Mouse (Mus musculus) liver, embryonic 12.5 days (tissue): ENCODE data around the gene Evc2. TPM values are rescaled to one million over a fixed set of nuclear protein-coding genes. Genes with fewer than 3 reads are reported as not detected.
A peak's percentile ranks its signal among the peaks of the same experiment; 100 is the strongest.

Source experiments
- ATAC-seq: fragments of 200-750 bp; cut with Nextera tagmentation; 2 replicates; pipeline ENCODE4 v1.8.0; 2017; ENCODE audit warnings: moderate number of reproducible peaks, mild to moderate bottlenecking, moderate library complexity
- H3K27ac ChIP-seq: fragments of 300-500 bp; sonication (generic); 2 replicates; pipeline ENCODE4 v1.5.1; 2016; ENCODE audit warnings: mild to moderate bottlenecking
- H3K27me3 ChIP-seq: fragments of 300-500 bp; sonication (generic); replicated peaks from 2 replicates; pipeline ENCODE4 v1.6.1; 2016; ENCODE audit warnings: mild to moderate bottlenecking, moderate library complexity
- H3K36me3 ChIP-seq: fragments of 300-500 bp; sonication (generic); 2 replicates; pipeline ENCODE4 v1.6.1; 2016; ENCODE audit warnings: mild to moderate bottlenecking, moderate library complexity
- H3K4me1 ChIP-seq: fragments of 300-500 bp; sonication (generic); 2 replicates; pipeline ENCODE4 v1.6.1; 2016
- H3K4me2 ChIP-seq: fragments of 300-500 bp; sonication (generic); 2 replicates; pipeline ENCODE4 v1.6.1; 2016; ENCODE audit warnings: mild to moderate bottlenecking, moderate library complexity
- H3K4me3 ChIP-seq: fragments of 300-500 bp; sonication (generic); 2 replicates; pipeline ENCODE4 v1.5.1; 2016; ENCODE audit warnings: mild to moderate bottlenecking, moderate library complexity
- H3K9ac ChIP-seq: fragments of 300-500 bp; sonication (generic); 2 replicates; pipeline ENCODE4 v1.6.1; 2016; ENCODE audit warnings: mild to moderate bottlenecking, moderate library complexity
- H3K9me3 ChIP-seq: fragments of 300-500 bp; sonication (generic); replicated peaks from 2 replicates; pipeline ENCODE4 v1.6.1; 2016; ENCODE audit warnings: mild to moderate bottlenecking, moderate library complexity
- WGBS: fragments of 180-500 bp; shearing (Covaris S2); methylation state at CpG from one replicate; pipeline ENCODE4 v1.1.7; 2016; ENCODE audit not compliant: insufficient replicate concordance; 5-methylcytosine and 5-hydroxymethylcytosine counted together
- polyA plus RNA-seq: library from polyadenylated mRNA; unstranded; fragments of >200 nt; fragmentation: Nextera tagmentation; extraction: Ambion mirVana; gene quantifications from 2 replicates; pipeline ENCODE4 v1.2.1, GENCODE M21; 2016

The Evc2 gene
- 5.1 and 5.8 TPM in 2 replicates for polyA plus RNA-seq

- 3% methylated on average over 27 of the region's 27 CpGs for WGBS
- H3K27ac ChIP-seq: no peak within 1 kb of the TSS
Measured at GRCm38 (mm10) chr5:37338288-37338687, at the start of gene Evc2. Gene Evc2 (plus strand): TSS chr5:37338499.

GRCm38 (mm10) chr5:37289236-37289635, 49.1 kb upstream of the Evc2 start:
- H3K27me3 ChIP-seq: no peaks in the 10 kb centered on the region
- no peaks in the 10 kb centered on the region for H3K4me1 ChIP-seq
- ATAC-seq: no peak
- no peak overlapping the region for H3K27ac ChIP-seq
- WGBS: 16% methylated on average over 3 of the region's 3 CpGs
- H3K36me3 ChIP-seq: no peaks in the 10 kb centered on the region
- H3K9me3 ChIP-seq: no peaks in the 10 kb centered on the region
- no peak overlapping the region for H3K9ac ChIP-seq
- no peak overlapping the region for H3K4me2 ChIP-seq
- no peak overlapping the region for H3K4me3 ChIP-seq

More at GRCm38 (mm10) chr5:37338288-37338687, at the start of gene Evc2:
- peaks cover 44% of the 10 kb centered on the region for H3K27me3 ChIP-seq
- no peaks in the 10 kb centered on the region for H3K36me3 ChIP-seq
- peak within 1 kb of the TSS; percentile 73 for H3K4me2 ChIP-seq
- H3K4me3 ChIP-seq: peak within 1 kb of the TSS; percentile 58
- peak within 1 kb of the TSS; percentile 55; the same call in 1 of the 2 replicates for H3K9ac ChIP-seq
- no peaks in the 10 kb centered on the region for H3K9me3 ChIP-seq
- peaks cover 20% of the 10 kb centered on the region for H3K4me1 ChIP-seq
- peak; percentile 57 for ATAC-seq

- Histone ChIP-seq H3K36me3 (no peaks in the 10 kb centered on the region), H3K9me3 (no peaks in the 10 kb centered on the region), H3K4me3 (no peak overlapping the region), H3K27ac (no peak overlapping the region), H3K4me2 (no peak overlapping the region), H3K4me1 (no peaks in the 10 kb centered on the region), H3K27me3 (no peaks in the 10 kb centered on the region), H3K9ac (no peak overlapping the region)
- 43% methylated on average over 9 of the region's 9 CpGs for WGBS
- no peak for ATAC-seq
Measured at GRCm38 (mm10) chr5:37290983-37291382, 47.3 kb upstream of the Evc2 start.

GRCm38 (mm10) chr5:37296717-37297116, 41.6 kb upstream of the Evc2 start:
- no peak for ATAC-seq
- no peaks in the 10 kb centered on the region for H3K27me3 ChIP-seq
- H3K9ac ChIP-seq: no peak overlapping the region
- no peaks in the 10 kb centered on the region for H3K36me3 ChIP-seq
- no peak overlapping the region for H3K4me3 ChIP-seq
- H3K4me2 ChIP-seq: no peak overlapping the region
- 60% methylated on average over 10 of the region's 10 CpGs for WGBS
- no peaks in the 10 kb centered on the region for H3K4me1 ChIP-seq
- H3K9me3 ChIP-seq: no peaks in the 10 kb centered on the region
- H3K27ac ChIP-seq: no peak overlapping the region

GRCm38 (mm10) chr5:37298370-37298769, 39.9 kb upstream of the Evc2 start:
- H3K9me3 ChIP-seq: no peaks in the 10 kb centered on the region
- H3K36me3 ChIP-seq: no peaks in the 10 kb centered on the region
- no peaks in the 10 kb centered on the region for H3K27me3 ChIP-seq
- ATAC-seq: no peak
- no peak overlapping the region for H3K9ac ChIP-seq
- no peak overlapping the region for H3K4me2 ChIP-seq
- 16% methylated on average over 7 of the region's 7 CpGs for WGBS
- no peaks in the 10 kb centered on the region for H3K4me1 ChIP-seq
- no peak overlapping the region for H3K27ac ChIP-seq
- H3K4me3 ChIP-seq: no peak overlapping the region

GRCm38 (mm10) chr5:37310026-37310425, 28.3 kb upstream of the Evc2 start:
- 75% methylated on average over 9 of the region's 9 CpGs for WGBS

GRCm38 (mm10) chr5:37312980-37313722, 25.1 kb upstream of the Evc2 start:
- Histone ChIP-seq H3K9me3 (no peaks in the 10 kb centered on the region), H3K36me3 (no peaks in the 10 kb centered on the region), H3K9ac (no peak overlapping the region), H3K27me3 (no peaks in the 10 kb centered on the region), H3K4me3 (no peak overlapping the region), H3K4me1 (no peaks in the 10 kb centered on the region), H3K27ac (no peak overlapping the region), H3K4me2 (no peak overlapping the region)
- WGBS: 68% methylated on average over 12 of the region's 12 CpGs
- no peak for ATAC-seq

More at GRCm38 (mm10) chr5:37310026-37310425, 28.3 kb upstream of the Evc2 start:
- H3K9ac ChIP-seq: no peak overlapping the region
- no peaks in the 10 kb centered on the region for H3K9me3 ChIP-seq
- H3K27ac ChIP-seq: no peak overlapping the region
- no peaks in the 10 kb centered on the region for H3K27me3 ChIP-seq
- H3K36me3 ChIP-seq: no peaks in the 10 kb centered on the region
- no peak for ATAC-seq
- H3K4me1 ChIP-seq: no peaks in the 10 kb centered on the region
- no peak overlapping the region for H3K4me3 ChIP-seq
- H3K4me2 ChIP-seq: no peak overlapping the region

GRCm38 (mm10) chr5:37318715-37319114, 19.6 kb upstream of the Evc2 start:
- 66% methylated on average over 6 of the region's 6 CpGs for WGBS
- H3K27me3 ChIP-seq: no peaks in the 10 kb centered on the region
- no peak overlapping the region for H3K9ac ChIP-seq
- ATAC-seq: no peak
- H3K27ac ChIP-seq: no peak overlapping the region
- H3K4me1 ChIP-seq: no peaks in the 10 kb centered on the region
- no peaks in the 10 kb centered on the region for H3K36me3 ChIP-seq
- H3K9me3 ChIP-seq: no peaks in the 10 kb centered on the region
- no peak overlapping the region for H3K4me3 ChIP-seq
- no peak overlapping the region for H3K4me2 ChIP-seq

- Histone ChIP-seq H3K27me3 (no peaks in the 10 kb centered on the region), H3K4me3 (no peak overlapping the region), H3K9ac (no peak overlapping the region), H3K9me3 (no peaks in the 10 kb centered on the region), H3K36me3 (0 out of 2 replicates have a peak, but pooled peaks cover 3% of the 10 kb centered on the region), H3K4me2 (no peak overlapping the region), H3K4me1 (no peaks in the 10 kb centered on the region), H3K27ac (no peak overlapping the region)
- WGBS: 53% methylated on average over 3 of the region's 3 CpGs
- ATAC-seq: no peak
Measured at GRCm38 (mm10) chr5:37320174-37320573, 18.1 kb upstream of the Evc2 start.

GRCm38 (mm10) chr5:37320761-37321160, 17.5 kb upstream of the Evc2 start:
- no peak overlapping the region for H3K9ac ChIP-seq
- H3K4me3 ChIP-seq: no peak overlapping the region
- no peak overlapping the region for H3K27ac ChIP-seq
- H3K36me3 ChIP-seq: peaks cover 9% of the 10 kb centered on the region; the same call in 1 of the 2 replicates
- no peak for ATAC-seq
- H3K27me3 ChIP-seq: no peaks in the 10 kb centered on the region
- 60% methylated on average over 4 of the region's 4 CpGs for whole genome bisulfite sequencing
- no peak overlapping the region for H3K4me2 ChIP-seq
- no peaks in the 10 kb centered on the region for H3K4me1 ChIP-seq
- no peaks in the 10 kb centered on the region for H3K9me3 ChIP-seq

GRCm38 (mm10) chr5:37326675-37327074, 11.6 kb upstream of the Evc2 start:
- Histone ChIP-seq H3K4me1 (no peaks in the 10 kb centered on the region), H3K27me3 (no peaks in the 10 kb centered on the region), H3K27ac (no peak overlapping the region), H3K4me3 (no peak overlapping the region), H3K36me3 (peaks cover 13% of the 10 kb centered on the region), H3K4me2 (no peak overlapping the region), H3K9me3 (no peaks in the 10 kb centered on the region), H3K9ac (no peak overlapping the region)
- WGBS: 72% methylated on average over 6 of the region's 6 CpGs
- no peak for ATAC-seq

- Histone ChIP-seq H3K4me2 (no peak overlapping the region), H3K27me3 (peaks cover 14% of the 10 kb centered on the region), H3K4me3 (no peak overlapping the region), H3K9me3 (no peaks in the 10 kb centered on the region), H3K4me1 (no peaks in the 10 kb centered on the region), H3K27ac (no peak overlapping the region), H3K9ac (no peak overlapping the region), H3K36me3 (peaks cover 6% of the 10 kb centered on the region)
- WGBS: 60% methylated on average over 8 of the region's 8 CpGs
- ATAC-seq: no peak
Measured at GRCm38 (mm10) chr5:37330449-37331132, 7.7 kb upstream of the Evc2 start.
